Mouse (Mus musculus): ENCODE measurements around the gene Vmn1r115.
"Not testable (repeated sequence)": the region's sequence is repeated elsewhere in the genome, so short reads cannot be mapped to it uniquely, and the experiment has no call there.

The Vmn1r115 gene

DNA sequence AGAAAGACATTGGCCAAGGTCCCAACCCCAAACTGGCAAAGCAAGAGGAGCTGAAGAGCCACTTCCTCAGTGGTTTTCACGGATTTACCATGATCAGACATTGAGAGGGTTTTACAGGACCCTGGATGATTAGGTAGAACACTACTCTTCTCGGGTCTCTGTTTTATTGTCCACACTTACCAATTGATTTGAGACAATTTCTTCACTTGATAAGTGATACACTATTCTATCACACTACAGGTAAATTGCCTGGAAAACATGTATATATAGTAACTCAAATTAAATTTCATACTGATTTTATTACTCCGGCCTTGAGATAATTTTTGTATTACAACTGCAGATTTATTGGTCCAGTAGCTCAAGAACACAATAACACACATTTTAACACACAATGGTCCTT lies at the start of gene Vmn1r115:
Gene Vmn1r115, minus strand, starts transcription at position 101 of the 400 bp plus-strand sequence.
- DNase-seq (ENCODE audit: low spot score) = not testable (repeated sequence)

DNA sequence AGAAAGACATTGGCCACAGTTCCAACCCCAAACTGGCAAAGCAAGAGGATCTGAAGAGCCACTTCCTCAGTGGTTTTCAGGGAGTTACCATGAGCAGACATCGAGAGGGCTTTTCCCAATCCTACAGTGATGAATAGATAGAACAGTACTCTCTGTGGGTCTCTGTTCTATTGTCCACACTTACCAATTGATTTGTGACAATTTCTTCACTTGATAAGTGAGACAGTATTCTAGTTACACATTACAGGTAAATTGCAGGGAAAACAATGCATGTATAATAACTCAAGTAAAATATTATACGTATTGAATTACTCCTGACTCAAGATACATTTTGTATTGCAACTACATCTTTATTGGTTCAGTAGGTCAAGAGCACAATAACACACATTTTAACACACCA lies 39.2 kb upstream of the Vmn1r115 start, which contains the start of gene Vmn1r117:
Gene Vmn1r117, minus strand, starts transcription at position 101 of the 400 bp plus-strand sequence.
- DNase-seq (ENCODE audit: low spot score) = not testable (repeated sequence)

DNA sequence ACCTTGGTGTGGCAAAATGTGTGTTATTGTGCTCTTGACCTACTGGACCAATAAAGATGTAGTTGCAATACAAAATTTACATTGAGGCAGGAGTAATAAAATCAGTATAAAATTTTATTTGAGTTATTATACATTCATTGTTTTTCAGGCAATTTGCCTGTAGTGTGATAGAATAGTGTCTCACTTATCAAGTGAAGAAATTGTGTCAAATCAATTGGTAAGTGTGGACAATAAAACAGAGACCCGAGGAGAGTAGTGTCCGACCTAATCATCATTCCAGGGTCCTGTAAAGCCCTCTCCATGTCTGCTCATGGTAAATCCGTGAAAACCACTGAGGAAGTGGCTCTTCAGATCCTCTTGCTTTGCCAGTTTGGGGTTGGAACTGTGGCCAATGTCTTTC lies 27.2 kb upstream of the Vmn1r115 start, which contains the start of gene Vmn1r116:
Gene Vmn1r116, plus strand, starts transcription at position 301 of the 400 bp plus-strand sequence.
- not testable (repeated sequence) for DNase-seq (ENCODE audit: low spot score)

DNA sequence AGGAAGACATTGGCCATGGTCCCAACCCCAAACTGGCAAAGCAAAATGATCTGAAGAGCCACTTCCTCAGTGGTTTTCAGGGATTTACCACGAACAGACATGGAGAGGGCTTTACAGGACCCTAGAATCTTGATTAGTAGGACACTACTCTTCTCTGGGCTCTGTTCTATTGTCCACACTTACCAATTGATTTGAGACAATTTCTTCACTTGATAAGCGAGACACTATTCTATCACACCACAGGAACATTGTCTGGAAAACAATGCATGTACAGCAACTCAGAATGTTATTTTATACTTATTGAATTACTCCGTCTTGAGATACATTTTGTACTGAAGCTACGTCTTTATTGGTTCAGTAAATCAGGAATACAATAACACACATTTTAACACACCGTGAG lies 32.7 kb downstream of the Vmn1r115 start, which contains the start of gene Vmn1r114:
Gene Vmn1r114, minus strand, starts transcription at position 101 of the 400 bp plus-strand sequence.
- DNase-seq (ENCODE audit: low spot score) = not testable (repeated sequence)

Measured in urinary bladder, postnatal 25 days (tissue).